Mouse (Mus musculus) olfactory bulb, adult 2 months (tissue): ENCODE data around the gene Crybg2.

ENCODE experiments used
- CTCF ChIP-seq: fragments of 200-500 bp; IDR thresholded peaks from 2 replicates; pipeline ENCODE4 v1.5.1; 2012; ENCODE audit warnings: low read depth, mild to moderate bottlenecking, low read length, moderate library complexity; ENCODE audit not compliant: insufficient read depth
- POLR2A ChIP-seq: fragments of 200-500 bp; IDR thresholded peaks from 2 replicates; pipeline ENCODE4 v1.6.1; 2012; ENCODE audit warnings: mild to moderate bottlenecking, low read depth, low read length, moderate library complexity; ENCODE audit not compliant: insufficient read depth

- TF ChIP-seq POLR2A, result no peak
- no peak for TF ChIP-seq CTCF
Measured at GRCm38 (mm10) chr4:134062561-134062960, 1.9 kb downstream of the Crybg2 start.
